Mouse (Mus musculus) c-Kit-negative CD71-positive TER-119-positive erythroid progenitor cells, embryonic 14.5 days (primary cell): ENCODE results near the gene Jakmip3.

Source experiments
- DNase-seq: peaks from one replicate; pipeline ENCODE4 v3.0.0-alpha.2; 2013; ENCODE audit warnings: low read depth, low spot score

Gene Jakmip3

DNA sequence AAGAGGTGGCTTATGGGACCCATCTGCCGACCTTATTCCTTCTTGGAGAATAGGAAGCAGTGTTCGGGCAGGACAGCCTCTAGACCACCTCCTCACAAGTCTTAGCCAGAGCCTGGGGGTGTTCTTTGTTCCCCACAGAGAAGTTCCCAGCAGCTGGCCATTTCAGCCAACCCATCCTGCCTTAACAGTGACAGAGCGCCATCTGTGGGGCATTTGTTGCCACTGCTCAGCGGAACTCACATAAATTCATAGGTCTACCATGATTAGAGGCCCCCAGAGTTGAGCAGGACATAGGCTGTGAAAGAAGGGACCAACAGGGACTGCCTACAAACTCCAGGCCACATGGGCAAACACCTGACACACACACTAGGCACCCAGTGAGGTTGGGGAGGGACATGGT is 122.9 kb downstream of the Jakmip3 start:
- no peak for DNase-seq

DNA sequence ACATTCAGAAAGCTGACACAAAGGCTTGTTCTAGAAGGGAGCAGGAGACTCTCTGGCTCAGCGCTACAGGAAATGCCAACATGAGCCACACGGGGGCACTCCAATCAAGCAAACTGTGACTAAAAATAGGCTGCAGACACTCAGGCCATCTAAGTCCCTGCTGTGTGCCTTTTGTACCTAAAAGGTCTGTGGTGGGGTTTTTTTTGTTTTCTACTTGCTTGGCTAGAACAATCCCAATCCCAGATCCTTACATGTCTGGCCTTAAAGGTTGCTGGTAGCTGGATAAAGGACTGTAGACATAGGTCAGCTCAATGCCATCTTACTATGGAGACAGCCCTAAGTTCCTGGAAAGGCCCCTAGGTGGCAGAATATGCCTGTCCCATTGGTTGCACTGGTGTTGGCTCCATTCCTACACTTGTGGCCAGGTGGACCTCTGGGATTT is 127.7 kb downstream of the Jakmip3 start:
- DNase-seq = no peak

DNA sequence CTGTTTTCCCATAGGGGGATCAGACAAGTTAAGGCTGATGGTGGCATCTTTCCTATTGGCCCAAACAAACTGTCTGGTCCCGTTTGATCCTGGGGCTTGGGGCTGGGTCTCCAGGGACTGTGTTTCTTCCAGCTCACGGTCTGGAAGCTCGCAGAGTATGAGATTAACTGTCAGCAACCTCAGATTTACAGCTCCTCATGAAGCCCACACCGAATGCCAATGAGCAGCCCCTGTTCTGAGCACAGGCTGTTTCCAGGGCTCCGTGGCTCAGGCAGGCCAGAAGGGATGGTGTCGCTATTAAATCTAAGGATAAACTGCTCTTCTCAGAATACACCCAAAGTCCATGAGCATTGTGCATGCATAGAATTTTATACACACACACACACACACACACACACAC is 133.7 kb downstream of the Jakmip3 start:
- no peak for DNase-seq

DNA sequence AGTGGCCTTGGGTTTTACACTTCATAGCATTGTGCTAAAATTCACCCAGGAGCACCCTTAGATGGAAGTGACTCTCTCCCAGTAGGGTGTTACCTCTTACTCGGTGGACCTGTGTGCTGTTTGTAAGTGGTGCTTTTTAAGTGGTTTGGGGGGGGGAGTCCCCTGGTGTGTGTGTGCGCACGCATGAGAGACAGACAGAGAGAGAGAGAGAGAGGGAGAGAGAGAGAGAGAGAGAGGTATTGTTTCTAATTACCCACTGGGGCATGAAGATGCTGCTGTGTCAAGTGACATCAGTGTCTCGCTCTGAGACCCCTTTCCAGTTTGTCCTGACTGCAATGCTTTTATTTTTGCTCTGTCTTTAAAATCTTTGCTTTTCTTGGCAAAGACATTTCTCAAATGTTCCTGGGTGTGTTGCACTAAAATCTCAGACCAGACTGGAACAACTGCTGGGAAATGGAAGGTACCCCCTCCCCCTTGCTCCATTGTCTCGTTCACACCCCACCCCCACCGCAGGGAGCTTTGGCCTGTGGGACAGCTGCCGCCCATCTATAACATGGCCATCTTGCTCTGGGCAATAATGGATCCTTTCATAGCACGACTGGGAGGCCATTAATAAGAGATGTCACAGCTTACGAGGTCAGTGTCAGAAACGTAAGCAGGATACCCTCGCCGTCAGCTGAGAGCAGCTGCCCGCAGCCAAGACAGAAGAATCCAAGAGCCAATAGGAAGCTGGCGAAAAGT is 134.7 kb downstream of the Jakmip3 start:
- no peak for DNase-seq

DNA sequence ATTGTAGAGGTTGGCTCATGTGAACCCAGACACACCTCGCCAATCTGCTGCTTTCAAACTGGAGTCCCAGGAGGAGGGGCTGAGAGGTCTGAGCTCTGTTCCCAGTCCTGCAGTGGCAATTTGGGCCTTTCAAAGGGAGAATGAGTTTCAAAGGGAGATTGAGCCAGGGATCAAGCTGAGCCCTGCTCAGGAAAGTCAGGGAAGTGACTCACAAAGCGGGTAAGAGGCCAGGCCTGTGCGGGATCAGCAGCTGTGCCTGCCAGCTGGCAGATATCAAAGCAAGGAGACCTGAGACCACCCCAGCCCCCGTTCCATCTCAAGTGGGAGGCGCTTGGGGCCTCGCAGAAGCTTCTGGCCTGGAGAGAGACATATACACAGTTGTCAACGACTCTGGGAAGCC is 136.8 kb downstream of the Jakmip3 start:
- no peak for DNase-seq

DNA sequence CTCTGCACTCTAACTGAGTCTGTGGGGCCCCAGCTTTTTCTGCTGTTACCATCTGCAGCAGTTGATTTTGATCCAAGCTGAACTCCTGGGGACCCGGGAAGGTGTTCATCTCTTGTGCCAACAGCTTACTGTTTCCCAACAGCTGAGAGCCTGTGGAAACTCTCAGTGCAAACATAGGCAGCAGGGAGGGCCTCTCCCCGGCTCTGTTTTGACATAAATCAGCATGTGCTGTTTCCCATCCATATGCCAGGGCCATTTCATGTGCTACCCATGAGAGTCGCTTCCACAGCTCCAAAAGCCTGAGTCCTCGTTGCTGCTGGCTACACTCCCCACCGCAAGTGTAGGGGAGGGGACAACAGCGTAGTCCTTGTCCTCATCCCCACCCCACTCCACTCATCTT is 137.7 kb downstream of the Jakmip3 start:
- no peak for DNase-seq

DNA sequence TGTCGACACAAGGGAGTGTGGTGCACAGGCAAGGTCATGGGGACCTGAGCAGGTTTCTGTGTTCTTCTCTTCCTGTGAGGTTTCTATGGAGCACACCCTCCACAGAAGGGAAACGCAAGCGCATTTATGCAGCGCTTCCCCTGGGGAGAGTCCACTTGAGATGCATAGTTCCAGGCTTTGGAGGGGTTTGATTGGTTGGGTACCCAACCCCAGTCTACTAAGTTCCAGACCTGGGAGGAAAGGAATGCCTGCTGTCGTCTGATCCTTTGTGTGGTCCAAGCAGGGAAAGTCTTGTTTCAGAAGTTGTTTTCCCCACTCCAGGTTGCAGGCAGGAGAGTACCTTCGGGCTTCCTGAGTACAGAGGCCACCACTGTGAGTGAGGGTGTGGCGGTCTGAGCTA is 138.6 kb downstream of the Jakmip3 start:
- no peak for DNase-seq

DNA sequence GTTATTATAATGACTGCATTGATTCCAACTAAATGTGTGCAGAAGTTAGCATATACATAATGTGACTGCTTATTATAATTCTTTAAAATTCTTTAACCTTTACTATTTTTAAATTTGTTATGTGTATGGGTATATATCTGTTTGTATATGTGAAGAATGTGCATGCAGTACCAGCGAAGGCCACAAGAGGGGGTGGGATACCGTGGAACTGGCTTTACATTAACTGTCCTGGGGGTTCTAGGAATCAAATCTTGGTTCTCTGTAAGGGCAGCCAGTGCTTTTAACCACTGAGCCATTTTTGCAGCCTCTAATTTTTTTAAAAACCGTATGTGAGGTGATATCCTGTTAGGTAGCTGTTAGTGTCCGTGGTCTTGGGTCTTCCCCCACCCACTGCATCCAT is 140.2 kb downstream of the Jakmip3 start:
- no peak for DNase-seq

DNA sequence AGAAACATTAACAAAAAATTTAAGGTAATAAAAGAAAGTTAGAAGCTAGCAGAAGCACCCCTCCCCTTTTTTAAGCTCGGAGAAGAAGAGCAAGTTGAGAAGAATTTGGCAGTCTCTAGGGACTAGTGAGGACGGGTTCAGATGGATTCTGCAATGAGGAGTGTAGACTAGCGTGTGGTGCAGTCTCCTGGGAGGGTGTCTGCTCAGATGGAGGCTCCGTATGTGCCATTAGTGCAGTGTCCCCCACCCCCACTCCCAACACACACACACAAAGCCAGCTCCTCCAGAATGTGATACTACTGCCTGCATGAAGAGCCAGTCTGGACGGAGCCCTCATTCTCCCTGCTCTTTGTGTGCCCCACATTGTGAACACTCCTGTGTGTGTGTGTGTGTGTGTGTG is 140.6 kb downstream of the Jakmip3 start:
- DNase-seq = no peak

DNA sequence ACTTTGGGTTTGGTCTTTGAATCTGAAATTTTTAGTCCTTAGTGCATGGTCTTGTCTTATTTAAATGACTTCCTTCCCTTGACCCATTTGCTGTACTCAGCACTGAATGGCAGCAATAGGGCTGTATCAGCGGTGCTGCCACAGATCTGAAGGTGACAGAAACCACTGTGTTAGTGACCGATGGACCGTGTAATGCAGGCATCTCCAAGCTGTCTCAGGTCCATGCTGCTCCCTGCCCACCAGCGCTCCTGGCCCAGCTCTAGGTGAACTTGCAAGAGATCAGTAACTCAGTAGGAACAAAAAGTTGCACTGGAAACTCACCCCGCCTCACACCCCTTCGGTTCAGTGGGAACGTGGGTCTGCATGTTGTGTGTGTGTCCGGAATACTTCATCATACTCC is 141.8 kb downstream of the Jakmip3 start:
- DNase-seq = no peak

DNA sequence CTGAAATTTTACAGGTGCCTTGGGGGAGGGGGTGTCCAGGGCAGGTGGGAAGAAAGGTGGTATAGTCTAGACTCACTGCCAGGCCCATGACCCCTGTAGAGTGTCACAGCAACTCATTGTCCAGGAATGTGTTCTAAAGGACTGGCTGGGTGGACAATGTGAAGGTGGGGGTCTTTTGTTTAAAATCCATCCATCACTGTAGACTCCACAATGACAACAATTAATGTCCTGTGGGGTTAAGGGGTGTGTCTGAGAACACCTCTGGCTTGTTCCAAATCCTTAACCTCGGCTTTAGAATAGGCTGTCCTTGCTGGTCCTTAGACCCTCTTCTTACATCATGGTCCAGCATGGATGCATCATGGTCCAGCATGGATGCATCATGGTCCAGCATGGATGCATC is 143.8 kb downstream of the Jakmip3 start:
- DNase-seq = no peak

DNA sequence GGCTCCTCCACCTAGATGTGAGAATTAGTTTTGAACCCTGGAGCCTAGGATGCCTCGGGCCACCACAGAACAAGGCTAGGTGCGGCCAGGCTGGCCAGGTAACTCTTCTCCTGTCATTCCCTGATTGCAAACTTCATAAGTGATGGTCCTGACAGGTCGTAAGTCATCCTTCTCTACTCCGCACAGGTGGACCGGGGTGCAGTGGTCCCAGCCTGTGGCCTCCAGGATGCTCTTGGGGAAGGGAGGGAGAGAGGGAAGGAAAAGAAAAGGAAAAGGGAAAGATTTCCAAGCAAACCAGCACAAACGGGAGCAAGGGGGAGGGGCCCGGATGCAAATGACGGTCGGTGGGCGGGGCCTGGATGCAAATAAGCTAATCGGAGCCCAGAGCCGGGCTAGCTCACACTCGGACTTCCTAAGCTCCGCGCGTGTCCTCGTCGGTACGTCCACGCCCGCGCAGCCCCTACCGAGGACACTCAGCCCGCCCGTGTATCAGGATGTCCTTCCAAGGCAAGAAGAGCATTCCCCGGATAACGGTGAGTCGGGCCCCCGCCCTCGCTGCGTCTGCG is 145.2 kb downstream of the Jakmip3 start, which contains the start of gene Dpysl4:
Dpysl4 (plus strand) TSS at position 373 of the 566 bp plus-strand sequence.
- DNase-seq = no peak

DNA sequence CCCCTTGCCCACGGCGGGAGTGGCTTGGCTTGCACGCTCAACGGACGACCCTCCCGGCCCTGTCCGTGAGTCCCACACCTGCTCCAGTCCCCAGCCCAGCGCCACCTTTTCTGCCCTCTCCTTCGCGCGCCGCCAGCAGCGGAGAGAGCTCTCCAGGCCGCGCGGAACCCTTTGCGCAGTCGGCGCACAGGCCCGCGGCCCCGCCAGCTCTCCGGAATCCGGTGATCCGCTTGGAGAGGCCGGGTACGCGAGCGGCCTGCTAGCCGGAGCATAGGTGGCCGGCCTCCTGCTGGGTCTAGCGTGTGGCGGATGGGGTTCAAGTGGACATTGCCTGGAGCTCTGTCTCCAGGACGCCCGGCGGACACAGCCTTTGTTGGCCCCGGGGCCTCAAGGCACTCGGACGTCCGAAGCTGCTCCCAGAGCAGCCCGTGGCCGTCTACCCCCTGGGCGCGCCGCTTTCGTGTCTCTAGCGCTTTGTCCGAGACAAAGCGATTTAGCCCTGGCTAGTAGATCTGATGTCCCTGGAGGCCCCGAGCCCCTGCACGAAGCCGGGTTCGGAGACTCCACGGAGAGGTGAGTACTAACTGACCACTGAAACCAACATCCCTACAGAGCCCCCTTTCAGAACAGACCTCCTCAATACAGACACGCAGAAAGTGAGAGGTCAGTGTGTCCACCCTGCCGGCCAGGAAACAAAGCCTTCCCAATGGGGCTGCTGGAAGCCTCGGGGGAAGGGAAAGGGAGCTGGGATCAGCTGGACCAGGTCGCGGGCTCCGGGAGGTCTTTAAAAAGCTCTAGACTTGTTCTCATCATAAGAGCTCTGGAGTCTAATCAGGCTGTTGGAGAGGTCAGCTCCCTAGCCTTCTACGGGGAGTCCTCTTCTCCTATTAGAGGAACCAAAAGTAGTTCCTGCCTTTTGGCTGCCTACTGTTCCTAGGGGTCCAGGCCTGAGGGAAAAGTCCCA is 145.9 kb downstream of the Jakmip3 start:
- no peak for DNase-seq

DNA sequence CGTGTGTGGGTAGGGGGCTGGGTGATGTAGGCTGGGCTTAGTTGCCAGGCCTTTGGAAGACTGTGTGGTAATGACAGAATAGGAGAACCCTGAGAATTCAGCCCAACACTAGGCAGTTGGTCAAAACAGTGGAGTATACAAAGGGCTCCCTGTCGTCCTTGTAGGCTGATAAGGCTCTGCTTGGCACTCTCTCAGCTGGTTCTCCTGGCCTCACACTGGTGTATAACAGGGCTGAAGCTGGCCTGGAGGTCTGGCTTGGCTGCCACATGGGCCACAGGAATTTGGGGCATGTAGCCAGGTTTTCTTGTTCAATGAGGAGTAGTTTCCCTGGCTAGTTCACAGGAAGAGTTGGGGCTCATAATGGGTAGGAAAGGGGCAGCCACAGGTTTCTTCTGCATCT is 147.3 kb downstream of the Jakmip3 start:
- no peak for DNase-seq

DNA sequence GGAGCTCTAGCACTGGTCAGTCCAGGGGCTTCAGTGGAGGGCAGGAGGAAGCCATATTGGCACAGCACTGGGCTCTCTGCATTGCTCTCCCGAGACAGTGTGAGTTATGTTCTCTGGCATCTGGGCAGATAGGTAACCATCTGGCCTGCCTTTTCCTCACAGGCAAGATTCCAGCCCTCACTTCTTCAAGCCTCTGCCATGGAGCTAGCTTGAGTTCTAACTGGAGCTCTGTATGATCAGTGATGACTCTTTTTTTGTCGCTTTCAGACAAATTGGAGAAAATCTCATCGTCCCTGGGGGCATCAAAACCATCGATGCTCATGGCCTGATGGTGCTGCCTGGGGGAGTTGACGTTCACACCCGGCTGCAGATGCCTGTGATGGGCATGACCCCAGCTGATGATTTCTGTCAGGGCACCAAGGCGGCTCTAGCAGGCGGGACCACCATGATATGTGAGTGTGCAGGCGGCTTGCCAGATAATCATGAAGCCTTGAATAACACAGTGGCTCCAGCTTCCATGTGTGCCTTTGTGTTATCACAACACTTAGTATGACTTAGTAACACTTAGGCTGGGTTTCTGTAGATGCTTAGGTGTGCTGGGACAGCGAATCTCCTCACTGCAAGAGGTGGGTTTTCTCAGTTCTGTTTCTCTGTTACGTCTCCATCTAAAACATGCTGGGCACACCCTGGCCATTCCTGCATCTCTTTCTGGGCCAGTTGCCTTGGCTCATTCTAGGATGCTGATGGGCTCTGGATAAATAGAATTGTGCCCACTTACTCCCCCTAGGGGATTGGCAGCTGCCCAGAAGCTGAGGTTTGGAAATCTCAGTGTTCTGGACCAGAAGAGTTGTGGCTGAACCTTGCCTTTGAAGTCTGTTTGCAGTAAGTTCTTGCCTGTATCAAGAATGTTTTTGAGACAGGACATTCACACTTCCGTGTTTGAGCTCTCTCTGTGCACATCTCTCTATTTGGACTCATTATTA is 149.7 kb downstream of the Jakmip3 start:
- DNase-seq = no peak

DNA sequence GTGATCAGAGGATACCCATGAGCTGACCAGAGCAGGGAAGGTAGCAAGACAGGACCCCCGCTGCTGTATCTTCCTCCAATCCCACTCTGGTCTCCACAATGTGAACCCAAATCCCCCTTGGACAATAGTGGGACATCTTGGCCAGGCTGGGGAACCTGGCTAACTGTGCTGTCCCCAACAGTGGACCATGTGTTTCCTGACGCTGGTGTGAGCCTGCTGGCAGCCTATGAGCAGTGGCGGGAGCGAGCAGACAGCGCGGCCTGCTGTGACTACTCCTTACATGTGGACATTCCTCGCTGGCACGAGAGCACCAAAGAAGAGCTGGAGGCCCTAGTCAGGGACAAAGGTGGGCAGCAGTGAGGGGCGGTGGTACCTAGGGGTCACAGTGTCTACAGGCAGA is 151.2 kb downstream of the Jakmip3 start:
- DNase-seq = no peak

DNA sequence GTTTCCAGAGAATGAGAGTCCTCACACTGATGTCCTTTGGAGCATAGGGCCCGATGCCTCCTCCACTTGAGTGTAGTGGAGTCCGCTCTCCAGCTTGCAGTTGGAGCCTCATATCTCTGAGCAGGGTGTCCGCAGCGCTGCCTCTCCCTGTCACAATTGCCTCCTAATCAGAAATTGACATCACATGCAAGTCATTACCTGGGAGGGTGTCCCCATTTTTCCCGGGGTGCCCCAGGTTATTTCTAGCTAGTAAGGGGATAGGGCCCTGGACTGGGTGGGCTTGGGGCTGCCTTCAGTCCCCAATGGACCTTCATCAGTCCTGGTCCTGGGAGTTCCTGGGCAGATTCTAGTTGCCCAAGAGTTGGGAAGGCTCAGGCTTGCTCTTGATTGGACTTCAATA is 152.1 kb downstream of the Jakmip3 start:
- no peak for DNase-seq

DNA sequence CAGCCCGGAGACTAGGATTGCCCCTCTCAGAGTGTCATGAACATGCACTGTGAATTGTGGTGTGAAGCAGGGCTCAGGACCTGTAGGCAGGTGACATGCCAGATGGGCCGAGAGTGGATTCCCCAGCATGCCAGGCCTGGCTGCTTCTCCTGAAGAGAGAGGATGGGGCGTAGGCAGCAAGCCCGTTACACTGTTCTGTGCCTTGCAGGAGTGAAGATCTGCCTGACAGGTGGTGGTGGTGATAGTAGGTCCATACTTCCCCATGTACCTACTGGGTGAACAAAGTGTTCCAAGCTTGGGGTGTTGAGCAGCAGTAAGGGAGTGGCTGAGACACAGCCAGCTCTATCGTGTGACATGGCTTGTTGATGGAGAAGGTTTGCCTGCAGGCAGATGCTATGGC is 152.6 kb downstream of the Jakmip3 start:
- DNase-seq = no peak

DNA sequence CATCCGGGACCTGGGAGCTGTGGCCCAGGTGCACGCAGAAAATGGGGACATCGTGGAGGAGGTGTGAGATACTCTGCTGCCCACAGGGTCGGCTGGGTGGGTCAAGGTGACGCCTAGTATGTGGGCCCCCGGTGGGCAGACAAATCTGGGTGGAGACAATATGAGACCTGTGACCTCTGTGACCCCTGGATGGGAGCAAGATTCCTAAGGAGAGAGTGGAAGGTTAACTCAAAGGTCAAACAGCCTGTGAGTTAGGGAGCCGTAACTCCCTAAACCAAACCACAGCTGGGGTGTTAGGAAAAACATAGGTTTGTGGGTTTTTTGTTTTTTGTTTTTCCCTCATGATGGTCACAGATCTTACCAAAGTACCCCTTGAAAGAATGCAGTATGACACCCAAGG is 153.3 kb downstream of the Jakmip3 start:
- no peak for DNase-seq

DNA sequence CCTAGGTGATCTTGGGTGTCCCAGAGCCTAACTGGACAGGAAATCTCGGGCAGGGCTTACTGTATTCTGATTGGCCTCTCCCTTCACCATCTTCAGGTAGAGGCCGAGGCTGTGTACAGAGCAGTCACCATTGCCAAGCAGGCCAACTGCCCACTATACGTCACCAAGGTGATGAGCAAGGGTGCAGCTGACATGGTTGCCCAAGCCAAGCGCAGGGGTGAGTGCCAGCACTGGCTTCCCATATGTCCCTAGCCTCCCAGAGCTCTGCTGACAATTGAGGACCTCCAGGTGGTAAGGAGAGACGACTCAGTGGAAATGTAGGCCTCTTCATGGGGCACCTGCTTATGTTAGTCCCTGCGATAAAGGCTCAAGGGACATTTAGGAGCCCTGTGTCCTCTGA is 154.2 kb downstream of the Jakmip3 start:
- DNase-seq = no peak

DNA sequence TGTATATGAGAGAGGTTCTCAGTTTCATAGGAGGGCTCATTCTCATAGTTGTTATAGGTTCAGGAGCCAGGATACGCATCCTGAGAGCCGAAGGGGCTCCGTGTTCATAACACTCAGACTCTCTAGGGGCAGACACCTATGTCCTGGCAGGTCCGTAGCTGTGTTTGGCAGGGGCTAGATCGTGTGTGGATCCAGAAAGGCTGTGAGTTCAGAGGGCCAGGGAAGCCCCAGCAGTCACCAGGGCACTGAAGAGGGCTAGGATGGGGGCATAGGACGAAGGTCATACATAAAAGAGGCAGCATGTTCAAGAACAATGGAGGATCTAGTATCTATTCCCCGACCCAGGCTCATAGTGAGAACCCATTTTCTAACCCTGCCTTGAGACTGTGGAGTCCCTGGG is 154.8 kb downstream of the Jakmip3 start:
- no peak for DNase-seq
